Mouse (Mus musculus): ENCODE data around the gene Smad9. TPM values are rescaled to one million over a fixed set of nuclear protein-coding genes. Genes with fewer than 3 reads are reported as not detected.
A peak's percentile ranks its signal among the peaks of the same experiment; 100 is the strongest.

Gene Smad9
- polyA plus RNA-seq, 1 experiment = 0.12 TPM

GRCm38 (mm10) chr3:54735247-54736046 is 19.9 kb upstream of the Smad9 start, which contains the start of the genes Exosc8 and Alg5:
TSS of gene Exosc8 (minus strand) at chr3:54735393.
TSS of gene Alg5 (plus strand) at chr3:54735539.
- TF ChIP-seq SRF (IDR thresholded peaks at IDR 0.05; ENCODE audit: control insufficient read depth, insufficient read length, low read depth) (no peak), MYOG (IDR thresholded peaks at IDR 0.05; ENCODE audit: control insufficient read depth in 1 of 3, insufficient read depth in 1 of 3, insufficient read length in 2 of 3, low read depth in 2 of 3) (peak in 2 of 3 experiments; percentile 74 to 78), MYOD1 (IDR thresholded peaks at IDR 0.05; ENCODE audit: control insufficient read depth in 1 of 3, insufficient read length in 2 of 3, low read depth in 2 of 3) (peak in 2 of 3 experiments; percentile 51 to 71), POLR2A (IDR thresholded peaks at IDR 0.05; ENCODE audit: insufficient read length, low read depth) (peak; percentile 94), POLR2AphosphoS2 (IDR thresholded peaks at IDR 0.05; ENCODE audit: insufficient read length, low read depth) (peak; percentile 96)
- peak within 1 kb of the TSS; percentile 90 for H3K4me3 ChIP-seq
- H3K4me2 ChIP-seq (ENCODE audit: low read depth) = peak within 1 kb of the TSS; percentile 97
- peak within 1 kb of the TSS; percentile 82 for H3ac ChIP-seq (ENCODE audit: control insufficient read depth, insufficient read length)
- H3K36me3 ChIP-seq (ENCODE audit: control insufficient read depth, insufficient read depth) = peaks cover 14% of the 10 kb centered on the region
- no peaks in the 10 kb centered on the region for H3K27me3 ChIP-seq (ENCODE audit: control insufficient read depth, insufficient read depth, insufficient read length)
- H3K79me2 ChIP-seq (ENCODE audit: control insufficient read depth, insufficient read depth) = peaks cover 27% of the 10 kb centered on the region

DNA sequence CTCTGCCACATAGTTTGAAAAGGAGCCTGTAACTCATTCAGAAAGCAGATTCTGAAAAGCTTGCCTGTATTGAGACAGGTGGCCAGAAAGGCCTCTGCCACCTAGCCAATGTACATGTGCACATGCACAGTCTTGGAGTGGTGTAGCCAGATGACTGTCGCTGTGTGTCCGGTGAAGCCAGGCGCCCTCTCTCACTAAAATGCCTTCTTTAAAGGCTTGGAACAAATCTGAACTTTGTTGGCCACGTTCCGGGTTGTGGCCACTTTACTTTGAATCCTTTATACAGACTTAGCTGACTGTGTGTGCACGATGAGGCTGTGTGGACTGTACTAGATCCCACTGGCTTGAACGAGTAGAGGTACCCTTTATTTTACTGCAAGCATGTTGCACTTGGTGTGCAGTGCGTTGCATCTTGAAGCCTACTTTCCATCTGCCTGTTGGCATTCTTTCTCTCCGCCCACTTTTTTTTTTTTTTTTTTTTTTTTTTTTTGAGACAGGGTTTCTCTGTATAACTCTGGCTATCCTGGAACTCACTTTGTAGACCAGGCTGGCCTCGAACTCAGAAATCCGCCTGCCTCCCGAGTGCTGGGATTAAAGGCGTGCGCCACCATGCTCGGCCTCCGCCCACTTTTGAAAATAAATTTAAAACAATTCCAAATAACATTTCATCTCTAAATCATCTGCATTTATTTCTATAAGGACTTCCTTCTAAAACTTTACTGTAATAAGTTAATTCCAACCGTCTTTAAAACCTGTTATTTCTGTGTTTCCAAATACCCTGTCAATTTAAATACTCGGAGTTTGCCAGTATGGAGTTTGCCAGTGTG is 19.1 kb upstream of the Smad9 start:
- no peak for TF ChIP-seq TCF3 (IDR thresholded peaks at IDR 0.05; ENCODE audit: insufficient read length, low read depth)
- TF ChIP-seq CEBPB (IDR thresholded peaks at IDR 0.05; ENCODE audit: insufficient read depth, poor library complexity, severe bottlenecking) = peak; percentile 27; the same call in 1 of the 2 replicates
- no peak for TF ChIP-seq REST (IDR thresholded peaks at IDR 0.05; ENCODE audit: insufficient read depth, insufficient read length)
- no peak for TF ChIP-seq MYOG (IDR thresholded peaks at IDR 0.05; ENCODE audit: control insufficient read depth in 1 of 3, insufficient read depth in 1 of 3, insufficient read length in 2 of 3, low read depth in 2 of 3)
- TF ChIP-seq POLR2A (IDR thresholded peaks at IDR 0.05; ENCODE audit: insufficient read length, low read depth) = peak; percentile 35
- Histone ChIP-seq H3K36me3 (ENCODE audit: control insufficient read depth, insufficient read depth) (peaks cover 13% of the 10 kb centered on the region), H3ac (ENCODE audit: control insufficient read depth, insufficient read length) (peak overlapping the region; percentile 82), H3K79me2 (ENCODE audit: control insufficient read depth, insufficient read depth) (peaks cover 27% of the 10 kb centered on the region), H3K4me3 (peak overlapping the region; percentile 90), H3K27me3 (ENCODE audit: control insufficient read depth, insufficient read depth, insufficient read length) (no peaks in the 10 kb centered on the region), H3K4me2 (ENCODE audit: low read depth) (peak overlapping the region; percentile 97)

GRCm38 (mm10) chr3:54737317-54737716 is 18.1 kb upstream of the Smad9 start:
- Histone ChIP-seq H3K4me3 (no peak overlapping the region), H3ac (ENCODE audit: control insufficient read depth, insufficient read length) (no peak overlapping the region), H3K79me2 (ENCODE audit: control insufficient read depth, insufficient read depth) (peaks cover 27% of the 10 kb centered on the region), H3K36me3 (ENCODE audit: control insufficient read depth, insufficient read depth) (peaks cover 11% of the 10 kb centered on the region), H3K4me2 (ENCODE audit: low read depth) (no peak overlapping the region), H3K27me3 (ENCODE audit: control insufficient read depth, insufficient read depth, insufficient read length) (no peaks in the 10 kb centered on the region)
- TF ChIP-seq MYOG (IDR thresholded peaks at IDR 0.05; ENCODE audit: control insufficient read depth in 1 of 3, insufficient read depth in 1 of 3, insufficient read length in 2 of 3, low read depth in 2 of 3) (no peak), MAX (IDR thresholded peaks at IDR 0.05; ENCODE audit: low read depth) (no peak), CEBPB (IDR thresholded peaks at IDR 0.05; ENCODE audit: insufficient read depth, poor library complexity, severe bottlenecking) (no peak), TCF12 (IDR thresholded peaks at IDR 0.05; ENCODE audit: insufficient read depth, poor library complexity, severe bottlenecking) (no peak), E2F4 (IDR thresholded peaks at IDR 0.05; ENCODE audit: insufficient read depth) (no peak), POLR2AphosphoS2 (IDR thresholded peaks at IDR 0.05; ENCODE audit: insufficient read length, low read depth) (no peak), POLR2A (IDR thresholded peaks at IDR 0.05; ENCODE audit: insufficient read length, low read depth) (no peak), MYOD1 (IDR thresholded peaks at IDR 0.05; ENCODE audit: control insufficient read depth in 1 of 3, insufficient read length in 2 of 3, low read depth in 2 of 3) (no peak), TCF3 (IDR thresholded peaks at IDR 0.05; ENCODE audit: insufficient read length, low read depth) (no peak), USF1 (IDR thresholded peaks at IDR 0.05; ENCODE audit: low read depth) (no peak), SRF (IDR thresholded peaks at IDR 0.05; ENCODE audit: control insufficient read depth, insufficient read length, low read depth) (no peak), REST (IDR thresholded peaks at IDR 0.05; ENCODE audit: insufficient read depth, insufficient read length) (no peak)

GRCm38 (mm10) chr3:54741965-54742364 is 13.4 kb upstream of the Smad9 start:
- TF ChIP-seq E2F4 (IDR thresholded peaks at IDR 0.05; ENCODE audit: insufficient read depth) (no peak), SRF (IDR thresholded peaks at IDR 0.05; ENCODE audit: control insufficient read depth, insufficient read length, low read depth) (no peak), CEBPB (IDR thresholded peaks at IDR 0.05; ENCODE audit: insufficient read depth, poor library complexity, severe bottlenecking) (no peak), MAX (IDR thresholded peaks at IDR 0.05; ENCODE audit: low read depth) (no peak), REST (IDR thresholded peaks at IDR 0.05; ENCODE audit: insufficient read depth, insufficient read length) (no peak), TCF3 (IDR thresholded peaks at IDR 0.05; ENCODE audit: insufficient read length, low read depth) (no peak), POLR2AphosphoS2 (IDR thresholded peaks at IDR 0.05; ENCODE audit: insufficient read length, low read depth) (no peak), MYOG (IDR thresholded peaks at IDR 0.05; ENCODE audit: control insufficient read depth in 1 of 3, insufficient read depth in 1 of 3, insufficient read length in 2 of 3, low read depth in 2 of 3) (no peak), USF1 (IDR thresholded peaks at IDR 0.05; ENCODE audit: low read depth) (no peak), TCF12 (IDR thresholded peaks at IDR 0.05; ENCODE audit: insufficient read depth, poor library complexity, severe bottlenecking) (no peak), POLR2A (IDR thresholded peaks at IDR 0.05; ENCODE audit: insufficient read length, low read depth) (no peak), MYOD1 (IDR thresholded peaks at IDR 0.05; ENCODE audit: control insufficient read depth in 1 of 3, insufficient read length in 2 of 3, low read depth in 2 of 3) (no peak)
- H3K4me3 ChIP-seq = no peak overlapping the region

More at GRCm38 (mm10) chr3:54741965-54742364, 13.4 kb upstream of the Smad9 start:
- peaks cover 43% of the 10 kb centered on the region for H3K36me3 ChIP-seq (ENCODE audit: control insufficient read depth, insufficient read depth)
- H3K79me2 ChIP-seq (ENCODE audit: control insufficient read depth, insufficient read depth) = peaks cover 4% of the 10 kb centered on the region
- no peak overlapping the region for H3K4me2 ChIP-seq (ENCODE audit: low read depth)
- no peak overlapping the region for H3ac ChIP-seq (ENCODE audit: control insufficient read depth, insufficient read length)
- no peaks in the 10 kb centered on the region for H3K27me3 ChIP-seq (ENCODE audit: control insufficient read depth, insufficient read depth, insufficient read length)
